Mouse (Mus musculus) cortical plate, adult 2 months (tissue): ENCODE measurements around the gene Extl2.

Experiments
- CTCF ChIP-seq: fragments of 200-500 bp; IDR thresholded peaks from 2 replicates; pipeline ENCODE4 v1.5.1; 2011; ENCODE audit warnings: mild to moderate bottlenecking, control low read depth, low read length; ENCODE audit not compliant: insufficient read depth; ENCODE audit errors: extremely low read depth
- POLR2A ChIP-seq: fragments of 200-500 bp; IDR thresholded peaks from 2 replicates; pipeline ENCODE4 v1.6.1; 2011; ENCODE audit warnings: mild to moderate bottlenecking, low read length, control low read depth; ENCODE audit not compliant: insufficient read depth; ENCODE audit errors: extremely low read depth

GRCm38 (mm10) chr3:115961311-115962027 is 45.8 kb upstream of the Extl2 start:
- no peak for TF ChIP-seq CTCF
- no peak for TF ChIP-seq POLR2A
